Mouse (Mus musculus) CD4-positive, CD25-positive, alpha-beta regulatory T cell, adult 2 months (primary cell): Measurements from ENCODE around the gene Rasl12.

Source experiments
- DNase-seq: peaks from one replicate; pipeline ENCODE4 v3.0.0-alpha.2; 2012; ENCODE audit warnings: low read depth, low spot score

Rasl12 gene

DNA sequence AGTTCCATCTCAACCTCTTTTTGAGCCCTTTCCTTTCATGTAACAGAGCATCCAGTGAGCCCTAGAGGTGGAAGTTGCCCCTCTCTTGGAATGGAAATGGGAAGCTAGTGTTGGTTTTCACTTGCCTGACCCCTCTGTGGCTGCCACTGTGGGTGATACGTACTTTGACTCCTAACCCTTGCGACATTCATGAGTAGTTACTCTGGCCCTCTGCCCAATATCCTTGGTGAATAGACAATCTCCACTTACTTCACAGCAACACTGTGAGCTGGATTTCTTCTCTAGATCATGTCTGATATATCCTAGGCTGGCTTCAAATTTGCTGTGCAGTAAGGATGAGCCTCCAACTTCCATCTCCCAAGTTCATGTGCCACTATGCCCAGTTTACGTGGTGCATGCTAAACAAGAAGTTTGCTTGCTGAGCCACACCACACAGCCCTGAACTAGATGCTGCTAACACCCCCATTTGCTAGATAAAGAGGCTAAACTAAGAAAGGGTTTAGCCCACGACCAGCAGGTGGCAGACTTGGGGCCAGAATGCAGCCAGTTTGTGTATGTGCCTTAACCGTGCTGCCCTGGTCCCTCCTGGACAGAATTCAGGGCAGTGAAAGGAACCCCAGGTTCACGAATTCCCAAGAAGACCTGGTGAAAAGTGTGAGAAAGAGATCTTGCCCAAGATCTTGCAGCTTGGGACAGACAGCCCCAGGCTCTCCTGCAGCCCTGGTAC lies 5.5 kb upstream of the Rasl12 start:
- DNase-seq = peak; percentile 71

DNA sequence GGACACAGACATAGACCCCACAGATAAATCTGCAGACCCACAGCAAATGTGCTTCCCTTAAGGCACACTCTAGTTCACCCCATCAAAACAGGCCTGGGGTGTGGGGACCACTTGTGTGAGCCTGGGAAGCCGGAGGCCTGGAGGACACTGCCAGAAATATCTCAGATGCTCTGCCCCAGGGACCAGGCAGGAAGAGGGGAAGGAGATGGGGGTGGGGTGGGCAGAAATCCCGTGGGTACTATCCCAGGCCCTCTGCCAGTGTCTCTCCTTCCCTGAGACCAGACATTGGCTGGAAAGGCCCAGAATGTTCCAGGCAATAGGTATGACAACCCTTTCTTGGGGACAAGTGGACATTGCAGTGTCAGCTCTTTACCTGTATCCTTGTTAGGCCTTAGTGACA lies 4.7 kb upstream of the Rasl12 start:
- no peak for DNase-seq

GRCm38 (mm10) chr9:65394360-65394759 lies 3.9 kb upstream of the Rasl12 start:
- DNase-seq = no peak

GRCm38 (mm10) chr9:65399934-65400333 lies 1.6 kb downstream of the Rasl12 start:
- no peak for DNase-seq

DNA sequence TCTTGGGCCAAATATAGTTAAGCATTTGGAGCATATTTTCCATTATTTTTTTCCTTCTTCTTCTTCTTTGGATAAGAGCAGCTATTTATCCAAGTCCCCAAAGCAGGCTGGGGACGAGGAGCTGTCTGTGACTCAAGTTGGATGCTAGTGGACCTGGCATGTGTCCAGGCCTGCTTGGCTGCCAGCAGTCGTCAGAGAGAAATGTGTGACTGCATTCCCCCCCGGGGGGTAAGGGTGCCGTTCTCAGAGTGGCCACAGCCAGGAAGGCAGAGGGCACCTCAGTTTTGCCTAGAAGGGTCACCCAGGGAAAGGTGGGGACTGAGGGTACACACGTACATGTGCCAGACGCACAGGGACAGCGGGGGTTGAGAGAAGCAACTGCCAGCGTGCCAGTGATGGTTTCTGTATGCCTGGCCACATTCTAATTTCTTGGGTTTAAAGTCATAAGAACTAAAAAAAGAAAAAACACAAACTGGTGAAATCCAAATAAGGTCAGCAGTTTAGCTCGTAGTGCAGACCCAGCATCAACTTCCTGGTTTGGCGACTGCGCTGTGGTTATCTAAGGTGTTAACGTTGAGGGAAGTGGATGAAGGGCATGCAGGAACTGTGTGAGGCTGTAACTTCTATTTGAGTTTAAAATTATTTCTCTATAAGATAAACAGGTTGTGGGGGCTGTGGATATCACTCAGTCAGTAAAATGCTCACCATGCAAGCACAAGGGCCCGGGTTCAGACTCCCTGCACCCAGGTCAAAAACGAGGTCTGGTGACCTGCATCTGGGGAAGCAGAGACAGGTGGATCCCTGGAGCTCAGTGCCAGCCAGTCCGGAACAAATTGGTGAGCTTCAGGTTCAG lies 6.3 kb downstream of the Rasl12 start:
- DNase-seq = no peak

- no peak for DNase-seq
Measured at GRCm38 (mm10) chr9:65405184-65405449, 6.8 kb downstream of the Rasl12 start.

GRCm38 (mm10) chr9:65407327-65407726 lies 9.0 kb downstream of the Rasl12 start:
- DNase-seq = no peak

DNA sequence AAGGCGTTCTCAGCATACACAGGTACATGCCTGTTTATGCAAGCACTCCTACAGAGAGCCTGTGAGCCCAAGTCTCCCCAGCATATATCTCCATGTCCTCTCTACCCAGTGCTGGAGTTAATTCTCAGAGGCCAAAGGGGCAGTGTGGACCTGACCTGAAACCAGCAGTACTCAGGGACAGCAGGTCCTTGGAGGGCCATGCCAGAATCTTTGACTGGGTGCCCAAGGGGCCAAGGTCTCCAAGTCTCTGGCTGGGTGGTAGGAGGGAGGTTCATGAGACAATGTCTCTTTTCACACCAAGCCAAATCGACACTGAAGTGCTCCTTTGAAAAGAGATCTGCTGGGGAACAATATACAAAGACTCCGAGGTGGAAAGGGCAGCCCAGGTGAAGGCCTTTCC lies 9.6 kb downstream of the Rasl12 start:
- no peak for DNase-seq

DNA sequence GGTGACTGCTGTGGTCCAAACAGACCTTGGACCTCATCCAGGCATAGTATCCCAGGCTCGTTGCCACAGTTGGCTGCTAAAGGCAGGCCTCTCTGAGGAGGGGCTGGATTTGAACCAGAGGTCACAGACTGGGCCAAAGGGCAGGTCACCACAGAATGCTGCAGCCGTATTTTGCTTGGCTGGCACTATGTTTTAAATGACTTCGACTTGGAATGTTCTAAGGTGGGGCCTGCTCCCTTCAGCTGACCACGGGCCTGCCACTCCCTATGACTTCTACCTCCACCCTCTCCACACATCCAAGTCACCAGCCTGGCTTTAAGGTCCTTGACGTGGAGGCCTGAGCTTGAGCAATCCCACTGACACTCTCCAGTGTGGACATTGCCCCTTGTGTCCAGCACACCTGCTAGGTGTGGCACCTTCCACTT lies 10.6 kb downstream of the Rasl12 start:
- no peak for DNase-seq

DNA sequence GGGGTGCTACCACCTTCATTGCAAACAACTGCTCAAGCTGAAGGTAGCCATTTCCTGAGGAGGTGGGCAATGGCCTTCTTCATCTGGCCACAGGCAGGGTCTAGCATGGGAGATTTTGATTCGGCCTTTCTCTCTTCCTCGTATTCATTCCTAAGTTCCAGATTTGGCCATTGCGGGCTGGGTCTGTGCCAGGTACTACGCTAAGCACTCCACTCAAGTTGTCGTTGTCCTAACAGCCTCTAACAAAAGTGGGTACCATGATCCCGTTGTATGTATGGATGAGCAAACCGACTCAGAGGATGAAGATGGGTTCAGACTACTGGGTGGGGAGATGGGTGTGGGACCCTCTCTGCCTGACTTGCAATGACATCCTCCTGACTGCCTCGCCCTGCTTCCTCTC lies 12.1 kb downstream of the Rasl12 start:
- DNase-seq = no peak

DNA sequence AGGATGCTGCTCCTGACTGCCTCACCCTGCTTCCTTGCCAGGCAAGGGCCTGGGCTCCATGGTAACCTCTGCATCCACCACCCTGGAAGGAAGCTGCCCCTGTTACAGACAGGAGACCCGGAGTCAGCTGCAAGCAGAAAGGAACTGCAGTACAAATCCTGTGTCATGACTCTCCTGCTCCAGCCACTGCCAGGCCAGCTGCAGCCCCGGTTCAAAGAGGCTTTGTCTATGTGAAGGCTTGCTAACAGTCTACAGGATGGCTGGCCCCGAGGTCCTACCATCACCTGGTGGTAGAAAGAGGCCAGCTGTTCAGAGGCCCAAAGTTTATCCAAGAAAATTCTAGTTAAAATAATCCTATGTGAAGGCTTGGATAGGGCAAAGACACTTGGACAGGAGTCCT lies 13.0 kb downstream of the Rasl12 start:
- no peak for DNase-seq

GRCm38 (mm10) chr9:65417738-65418137 lies 19.4 kb downstream of the Rasl12 start:
- no peak for DNase-seq

DNA sequence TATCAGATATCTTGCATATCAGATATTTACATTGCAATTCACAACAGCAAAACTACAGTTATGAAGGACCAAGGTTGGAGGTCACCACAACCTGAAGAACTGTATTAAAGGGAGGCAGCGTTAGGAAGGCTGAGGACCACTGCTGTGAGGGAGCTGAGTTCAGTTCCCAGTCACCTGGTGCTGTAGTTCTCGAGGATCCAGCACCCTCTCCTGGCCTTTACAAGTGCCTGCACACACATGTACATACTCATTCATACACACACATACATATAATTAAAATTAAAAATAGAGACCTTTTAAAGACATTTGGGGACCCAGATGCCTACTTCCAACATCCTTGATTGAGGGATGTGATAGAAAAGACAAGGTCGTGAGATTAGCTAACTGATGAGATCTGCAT lies 21.3 kb downstream of the Rasl12 start:
- no peak for DNase-seq

- no peak for DNase-seq
Measured at GRCm38 (mm10) chr9:65422760-65423501, 24.6 kb downstream of the Rasl12 start, which contains the start of gene Slc51b. Gene Slc51b (minus strand): TSS chr9:65422955.

DNA sequence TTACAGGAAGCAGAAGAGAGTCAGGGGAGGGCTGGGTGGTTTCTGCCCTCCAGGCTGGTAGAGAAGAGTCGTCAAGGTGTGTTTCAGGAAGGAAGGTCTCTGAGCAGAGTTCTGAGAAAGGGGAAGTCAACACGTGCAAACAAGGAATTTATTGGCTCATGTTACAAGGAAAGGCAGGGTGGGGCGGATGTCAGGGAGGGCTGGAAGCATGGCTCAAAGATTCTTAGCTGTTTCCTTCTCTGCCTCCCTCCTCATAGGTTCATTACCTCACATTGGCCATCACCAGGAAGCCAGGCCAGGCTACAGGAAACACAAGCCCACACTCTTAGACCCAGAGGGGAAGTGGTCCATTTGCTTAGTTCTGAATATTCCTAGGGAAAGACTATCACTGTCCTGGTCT lies 26.1 kb downstream of the Rasl12 start:
- DNase-seq = no peak

GRCm38 (mm10) chr9:65427511-65427910 lies 29.2 kb downstream of the Rasl12 start:
- DNase-seq = no peak

DNA sequence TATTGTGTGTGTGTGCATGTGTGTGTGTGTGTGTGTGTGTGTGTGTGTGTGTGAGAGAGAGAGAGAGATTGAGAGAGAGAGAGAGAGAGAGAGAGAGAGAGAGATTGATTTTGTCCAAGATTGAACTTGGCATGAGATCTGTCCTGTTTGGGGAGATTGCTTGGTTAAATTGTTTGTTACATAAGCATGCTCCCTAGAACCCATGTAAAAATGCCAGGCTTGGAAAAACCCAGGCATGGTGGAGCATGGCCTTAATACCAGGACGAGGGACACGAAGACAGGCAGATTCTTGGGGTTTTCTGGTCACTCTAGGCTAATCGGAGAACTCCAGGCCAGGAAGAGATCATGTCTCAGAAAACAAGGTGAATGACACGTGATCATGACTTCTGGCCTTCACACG lies 29.7 kb downstream of the Rasl12 start:
- DNase-seq = no peak

GRCm38 (mm10) chr9:65430401-65430800 lies 32.1 kb downstream of the Rasl12 start:
- DNase-seq = no peak

DNA sequence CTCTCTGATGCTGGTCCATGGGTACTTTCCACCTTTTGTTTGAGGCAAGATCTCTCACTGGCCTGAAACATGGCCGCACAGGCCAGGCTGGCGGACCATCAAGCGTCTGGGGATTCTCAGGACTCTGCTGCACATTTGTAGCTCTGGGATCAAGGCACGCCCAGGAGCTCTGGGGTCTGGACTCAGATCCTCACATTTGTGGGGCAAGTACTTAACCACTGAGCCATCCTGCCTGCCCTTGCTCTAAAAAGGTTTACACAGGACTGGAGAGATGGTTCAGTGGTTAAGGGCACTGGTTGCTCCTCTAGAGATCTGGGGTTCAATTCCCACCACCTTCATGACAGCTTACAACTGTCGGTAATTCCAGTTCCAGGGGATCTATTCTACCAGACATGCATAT lies 32.6 kb downstream of the Rasl12 start:
- no peak for DNase-seq

DNA sequence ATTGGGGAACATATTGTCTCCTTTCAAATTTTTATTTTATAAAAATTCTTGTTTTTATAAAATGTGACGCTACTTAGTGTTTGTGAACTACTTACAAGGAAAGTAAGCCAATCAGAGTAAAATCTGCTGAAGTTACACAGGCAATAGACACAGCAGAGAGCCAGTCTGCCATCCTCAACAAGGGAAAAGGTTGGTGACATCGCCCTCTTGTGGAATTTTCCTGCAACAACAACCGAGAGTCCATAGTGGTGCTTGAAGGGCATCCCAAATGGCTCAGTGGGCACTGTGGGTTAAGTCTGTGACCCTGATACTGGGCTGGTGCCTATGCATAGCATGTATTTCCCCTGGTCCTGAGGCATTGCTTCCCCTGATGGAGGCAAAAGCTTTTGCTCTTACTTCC lies 33.9 kb downstream of the Rasl12 start:
- DNase-seq = peak; percentile 84

- DNase-seq = peak; percentile 69
Measured at GRCm38 (mm10) chr9:65434140-65434539, 35.8 kb downstream of the Rasl12 start.

- no peak for DNase-seq
Measured at GRCm38 (mm10) chr9:65435211-65435610, 36.9 kb downstream of the Rasl12 start.
